8 mouse cellular contexts compared by ENCODE assay signal in genomic region chr1:120072900-120073299, GRCm38 (mm10). TPM values are rescaled to one million over a fixed set of nuclear protein-coding genes. Genes with fewer than 3 reads are reported as not detected.
DNase-seq lines count a peak whose midpoint lies in the region; ATAC-seq lines count a peak whose summit lies in the region.

No protein-coding gene starts in this region.

- H3K9ac ChIP-seq in heart, embryonic 14.5 days (ENCODE audit: low read length), result peak overlapping the region; percentile 69; the same call in 1 of the 2 replicates

- H3K36me3 ChIP-seq in heart, embryonic 14.5 days (ENCODE audit: control insufficient read depth, insufficient read depth, low read length), result no peaks in the 10 kb centered on the region

- no peaks in the 10 kb centered on the region for H3K27me3 ChIP-seq in heart, embryonic 14.5 days (ENCODE audit: control insufficient read depth, insufficient read depth, low read length)

- no peaks in the 10 kb centered on the region for H3K9me3 ChIP-seq in heart, embryonic 14.5 days (ENCODE audit: control insufficient read depth, low read length)

- no peak for ATAC-seq in heart, embryonic 14.5 days (ENCODE audit: insufficient number of reproducible peaks, insufficient read depth, low FRiP score, low read depth)
- no peak for ATAC-seq in monocyte, adult 5-6 weeks (replicated peaks; ENCODE audit: insufficient number of reproducible peaks, low FRiP score, low TSS enrichment, poor library complexity, severe bottlenecking)

- peaks cover 13 to 20% of the 10 kb centered on the region in 2 experiments; a peak in 3 of 4 replicates for H3K4me1 ChIP-seq in heart, embryonic 14.5 days (ENCODE audit: control insufficient read depth in 2 of 2, insufficient read depth in 2 of 2, low read length in 2 of 2)

- H3K4me3 ChIP-seq in heart, embryonic 14.5 days (ENCODE audit: control insufficient read depth in 1 of 2, insufficient read depth in 1 of 2, low read depth in 1 of 2, low read length in 2 of 2), result peak overlapping the region; percentile 45 to 48

- peak; percentile 44 for DNase-seq in right cerebral cortex, postnatal 14 days
- no peak for DNase-seq in right cerebral cortex, postnatal 25 days
- peak; percentile 39 to 55 for DNase-seq in cerebellum, postnatal 36 days
- DNase-seq in kidney, postnatal 10 days, result peak; percentile 92
- peak; percentile 75 for DNase-seq in lung, postnatal 36 days
- DNase-seq in frontal cortex, postnatal 36 days (ENCODE audit: low spot score in 2 of 2), result no peak

- peak overlapping the region; percentile 98 for H3K4me2 ChIP-seq in heart, embryonic 14.5 days (ENCODE audit: low read length)

- H3K27ac ChIP-seq in heart, embryonic 14.5 days (replicated peaks in 1 of 2; ENCODE audit: control insufficient read depth in 1 of 2, insufficient read depth in 1 of 2, low read depth in 2 of 2, low read length in 2 of 2), result no peak overlapping the region

- 3% methylated on average over 16 of the region's 16 CpGs for WGBS in heart, embryonic 14.5 days

RNA-seq across cellular contexts. Expression of gene Tmem37, which starts 1.0 kb away (rescaled TPM):
- 15.1 and 15.7 TPM in 2 replicates for polyA plus RNA-seq in heart, embryonic 14.5 days (2014; fragmentation: Nextera tagmentation; extraction: Ambion mirVana)
- total RNA-seq in monocyte, adult 5-6 weeks (2017), result 3.2 to 9.4 TPM (median 8.2 TPM) in 3 replicates

RNA-seq across cellular contexts. Expression of gene Dbi, which starts 48.0 kb away (rescaled TPM):
- polyA plus RNA-seq in heart, embryonic 14.5 days (2014; fragmentation: Nextera tagmentation; extraction: Ambion mirVana), result 768 and 775 TPM in 2 replicates
- 183 to 239 TPM (median 190 TPM) in 3 replicates for total RNA-seq in monocyte, adult 5-6 weeks (2017)

RNA-seq across cellular contexts. Expression of gene 3110009E18Rik, which starts 48.1 kb away (rescaled TPM):
- polyA plus RNA-seq in heart, embryonic 14.5 days (2014; fragmentation: Nextera tagmentation; extraction: Ambion mirVana), result 11.1 and 12.4 TPM in 2 replicates
- 3.0 to 10.3 TPM (median 8.4 TPM) in 3 replicates for total RNA-seq in monocyte, adult 5-6 weeks (2017)

Comparison
In these comparisons a context has a peak if more than half of its experiments do, and no peak if none do; other contexts are left out.
1. DNase-seq: peak in right cerebral cortex, postnatal 14 days (single experiment), cerebellum, postnatal 36 days (2 of 2), kidney, postnatal 10 days (single experiment) and lung, postnatal 36 days (single experiment); none in right cerebral cortex, postnatal 25 days (single experiment) and frontal cortex, postnatal 36 days (0 of 2).